Mouse (Mus musculus) testis, adult 2 months (tissue): ENCODE measurements around the gene Tcf3. TPM values are rescaled to one million over a fixed set of nuclear protein-coding genes. Genes with fewer than 3 reads are reported as not detected.

ENCODE experiments used
- H3K27ac ChIP-seq: fragments of 200-500 bp; 2 replicates; pipeline ENCODE4 v1.5.1; 2012; ENCODE audit warnings: low read depth, low read length; ENCODE audit not compliant: control insufficient read depth, insufficient read depth
- H3K27me3 ChIP-seq: fragments of 200-500 bp; 2 replicates; pipeline ENCODE4 v1.6.1; 2012; ENCODE audit warnings: mild to moderate bottlenecking, low read length, moderate library complexity; ENCODE audit not compliant: control insufficient read depth, insufficient read depth
- H3K36me3 ChIP-seq: fragments of 200-500 bp; 2 replicates; pipeline ENCODE4 v1.6.1; 2012; ENCODE audit warnings: mild to moderate bottlenecking, low read length; ENCODE audit not compliant: control insufficient read depth, insufficient read depth
- H3K4me1 ChIP-seq: fragments of 200-500 bp; 2 replicates; pipeline ENCODE4 v1.6.1; 2012; ENCODE audit warnings: low read length; ENCODE audit not compliant: control insufficient read depth, insufficient read depth
- H3K4me3 ChIP-seq: fragments of 200-500 bp; 2 replicates; pipeline ENCODE4 v1.5.1; 2012; ENCODE audit warnings: low read depth, mild to moderate bottlenecking, low read length, moderate library complexity, mixed read lengths; ENCODE audit not compliant: control insufficient read depth
- CTCF ChIP-seq: fragments of 200-500 bp; IDR thresholded peaks from 2 replicates; pipeline ENCODE4 v1.5.1; 2012; ENCODE audit warnings: low read depth, mild to moderate bottlenecking, inconsistent platforms, low read length, moderate library complexity; ENCODE audit not compliant: control insufficient read depth, insufficient read depth, insufficient replicate concordance
- POLR2A ChIP-seq: fragments of 200-500 bp; IDR thresholded peaks from 2 replicates; pipeline ENCODE4 v1.6.1; 2012; ENCODE audit warnings: low read depth, mild to moderate bottlenecking, inconsistent platforms, low read length, moderate library complexity; ENCODE audit not compliant: control insufficient read depth
- polyA plus RNA-seq: library from polyadenylated mRNA; depleted of rRNA; stranded (reverse); fragments of >200 nt; gene quantifications from 2 replicates; pipeline ENCODE4 v1.2.3, GENCODE M21; 2012

The Tcf3 gene
- polyA plus RNA-seq, 1 experiment = 14.9 TPM

DNA sequence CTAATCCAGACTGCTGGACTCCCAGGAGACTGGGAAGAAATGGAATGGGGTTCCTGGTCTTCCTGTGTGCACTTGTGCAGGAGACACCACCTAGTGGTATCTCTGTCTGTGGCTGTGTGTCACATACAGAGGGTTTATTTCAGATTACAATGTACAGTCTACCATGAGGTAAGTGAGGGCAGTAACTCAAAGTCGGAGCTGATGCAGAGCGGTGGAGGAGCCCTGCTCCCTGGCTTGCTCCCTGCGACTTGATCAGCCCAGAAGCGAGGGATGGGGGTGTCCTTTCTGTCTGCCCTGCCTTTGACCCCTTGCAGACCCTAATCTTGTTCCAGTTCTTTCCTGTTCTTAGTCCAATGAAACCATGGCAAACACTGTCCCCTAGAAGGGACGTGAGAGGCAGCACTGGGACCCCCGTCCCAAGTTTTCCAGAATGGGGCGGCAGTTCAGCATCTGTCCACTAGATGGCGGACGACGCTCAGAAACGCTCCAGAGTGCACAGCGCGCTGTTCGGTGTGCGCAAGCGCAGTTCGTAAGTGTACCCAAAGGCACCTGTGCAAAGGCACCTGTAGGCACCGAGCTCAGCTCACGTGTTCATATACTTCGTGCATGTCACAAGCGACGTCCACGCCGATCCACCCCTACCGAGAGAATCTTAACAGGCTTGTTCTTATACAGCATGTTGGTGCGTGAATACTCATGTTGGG lies 12.6 kb upstream of the Tcf3 start:
- H3K27me3 ChIP-seq = no peaks in the 10 kb centered on the region
- H3K4me3 ChIP-seq = peak overlapping the region; percentile 17; the same call in 1 of the 2 replicates
- TF ChIP-seq CTCF (peak; percentile 98), POLR2A (no peak)

DNA sequence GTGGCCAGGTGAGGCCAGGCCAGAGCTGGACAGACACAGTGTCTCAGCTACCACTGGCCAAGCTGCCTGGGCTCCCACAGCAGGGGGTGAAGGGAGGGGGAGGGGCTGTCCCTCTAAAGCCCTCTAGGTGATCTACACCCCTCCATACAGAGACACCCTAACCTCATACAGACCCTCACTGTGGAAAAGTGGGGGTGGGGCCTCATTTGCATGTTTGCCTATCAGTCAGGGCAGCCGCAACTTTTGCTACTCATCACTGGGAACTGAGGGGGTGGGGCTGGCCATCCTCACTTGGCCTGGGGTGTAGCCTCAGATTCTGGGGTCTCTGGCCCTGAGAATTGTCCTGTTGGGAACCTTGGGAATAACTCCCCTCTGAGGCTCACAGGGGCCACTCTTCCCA lies 11.6 kb upstream of the Tcf3 start:
- H3K27me3 ChIP-seq = no peaks in the 10 kb centered on the region
- TF ChIP-seq CTCF (no peak), POLR2A (no peak)
- H3K4me1 ChIP-seq = peaks cover 7% of the 10 kb centered on the region
- H3K4me3 ChIP-seq = no peak overlapping the region
- no peaks in the 10 kb centered on the region for H3K36me3 ChIP-seq
- H3K27ac ChIP-seq = no peak overlapping the region

More for the DNA sequence above, 12.6 kb upstream of the Tcf3 start:
- Histone ChIP-seq H3K27ac (no peak overlapping the region), H3K36me3 (no peaks in the 10 kb centered on the region), H3K4me1 (peaks cover 11% of the 10 kb centered on the region)

DNA sequence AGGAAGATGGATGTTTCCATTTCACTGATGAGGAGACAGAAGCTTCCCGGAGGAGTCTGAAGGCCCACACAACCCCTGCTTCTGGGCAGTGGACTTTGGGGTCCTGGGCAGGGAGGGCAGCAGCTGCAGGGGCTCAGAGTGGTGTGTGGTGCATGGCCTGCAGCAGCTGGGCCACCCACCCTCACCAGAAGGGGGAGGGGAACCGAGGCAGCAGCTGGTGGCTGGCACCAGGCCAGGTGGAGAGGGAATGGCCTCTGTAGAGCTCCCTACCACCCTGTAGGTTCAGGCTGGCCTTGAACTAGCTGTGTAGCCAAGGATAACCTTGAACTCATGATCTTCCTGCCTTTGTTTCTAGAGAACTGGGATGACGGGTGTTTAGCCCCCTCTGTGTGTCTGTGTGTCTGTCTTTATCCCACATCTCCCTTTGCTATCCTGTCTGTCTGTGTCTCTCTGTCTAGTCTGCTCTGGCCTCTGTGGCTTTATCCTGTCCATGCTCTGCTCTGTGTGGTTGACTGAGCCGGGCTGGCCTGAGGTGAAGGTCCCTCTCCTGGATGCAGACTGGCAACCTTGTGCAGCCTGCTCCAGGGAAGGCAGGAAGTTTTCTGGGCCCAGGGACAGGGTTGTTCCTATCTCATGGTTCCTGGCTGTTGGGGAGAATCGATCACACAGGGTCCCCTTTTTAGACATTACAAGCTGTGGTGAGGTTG lies 11.0 kb upstream of the Tcf3 start:
- Histone ChIP-seq H3K4me3 (no peak overlapping the region), H3K4me1 (peaks cover 7% of the 10 kb centered on the region), H3K27me3 (no peaks in the 10 kb centered on the region), H3K36me3 (no peaks in the 10 kb centered on the region), H3K27ac (0 out of 2 replicates have a peak overlapping the region, but pooled peaks have one; percentile 9)
- no peak for TF ChIP-seq POLR2A

DNA sequence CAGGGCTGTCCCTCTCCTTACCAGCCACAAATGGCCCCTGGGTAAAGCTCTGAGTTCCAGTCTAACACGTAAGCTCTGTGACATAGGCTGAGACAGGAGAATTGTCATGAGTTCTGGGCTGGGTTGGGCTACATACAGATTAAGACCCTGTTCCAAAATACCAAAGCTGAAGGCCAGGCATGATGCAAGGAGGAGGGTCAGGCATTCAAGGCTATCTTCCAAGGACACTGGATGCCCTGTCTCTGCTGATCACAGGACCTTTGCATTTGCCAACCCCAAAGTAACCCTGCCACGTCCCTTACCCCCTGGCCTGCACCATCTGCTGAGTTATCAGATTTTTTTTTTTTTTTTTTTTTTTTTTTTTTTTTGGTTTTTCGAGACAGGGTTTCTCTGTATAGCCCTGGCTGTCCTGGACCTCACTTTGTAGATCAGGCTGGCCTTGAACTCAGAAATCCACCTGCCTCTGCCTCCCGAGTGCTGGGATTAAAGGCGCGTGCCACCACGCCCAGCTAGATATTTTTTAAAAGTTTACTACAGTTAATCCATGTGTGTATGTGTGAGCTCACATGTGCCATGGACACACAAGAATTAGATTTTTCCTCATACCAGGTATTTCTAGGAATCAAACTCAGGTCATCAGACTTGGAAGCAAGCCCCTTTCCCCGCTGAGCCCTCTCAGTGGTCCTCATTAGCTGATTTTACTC lies 10.3 kb upstream of the Tcf3 start:
- peaks cover 13% of the 10 kb centered on the region for H3K4me1 ChIP-seq
- no peak overlapping the region for H3K27ac ChIP-seq
- H3K4me3 ChIP-seq = no peak overlapping the region
- TF ChIP-seq CTCF = no peak
- no peak for TF ChIP-seq POLR2A
- no peaks in the 10 kb centered on the region for H3K27me3 ChIP-seq
- no peaks in the 10 kb centered on the region for H3K36me3 ChIP-seq

DNA sequence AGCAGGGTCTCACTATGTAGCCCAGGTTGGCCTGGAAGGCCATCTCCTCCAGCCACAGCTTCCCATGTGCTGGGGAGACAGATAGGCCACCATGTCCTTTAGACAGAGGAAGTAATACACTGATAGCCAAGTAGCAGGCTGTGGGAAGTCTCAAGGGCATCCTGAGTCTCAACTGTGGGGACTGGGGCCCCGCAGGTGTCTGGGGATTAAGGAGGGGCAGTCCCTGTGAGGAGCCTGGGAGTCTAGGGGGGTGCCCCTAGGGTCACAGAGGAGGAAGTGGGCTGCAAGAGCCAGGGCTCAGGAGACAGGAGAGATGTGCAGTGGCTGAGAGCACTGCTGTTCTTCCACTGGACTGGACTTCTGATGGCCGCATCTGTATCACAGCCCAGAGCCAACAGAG lies 9.5 kb upstream of the Tcf3 start:
- H3K36me3 ChIP-seq = no peaks in the 10 kb centered on the region
- H3K27ac ChIP-seq = no peak overlapping the region
- peaks cover 14% of the 10 kb centered on the region for H3K4me1 ChIP-seq
- H3K27me3 ChIP-seq = no peaks in the 10 kb centered on the region
- TF ChIP-seq CTCF = no peak
- no peak for TF ChIP-seq POLR2A
- H3K4me3 ChIP-seq = no peak overlapping the region

DNA sequence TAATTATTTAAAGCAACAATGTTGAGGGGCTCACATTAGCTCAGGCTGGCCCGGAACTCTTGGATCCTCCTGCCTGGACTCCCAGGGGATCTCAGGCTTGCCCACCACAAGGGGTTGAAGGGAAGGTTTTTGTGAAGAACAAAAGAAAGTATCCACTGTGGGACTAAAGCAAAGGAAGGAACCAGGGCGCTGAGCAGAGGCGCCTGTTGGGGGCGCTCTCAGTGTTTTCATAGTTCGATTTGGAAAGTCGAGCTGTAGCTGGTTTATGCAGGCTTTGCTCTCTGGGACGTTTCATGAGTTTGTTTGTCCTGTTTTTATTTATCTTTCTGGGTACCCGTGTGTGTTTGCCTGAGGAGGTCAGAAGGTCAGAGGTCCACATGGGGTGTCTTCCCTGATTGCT lies 8.2 kb upstream of the Tcf3 start:
- TF ChIP-seq POLR2A (no peak), CTCF (no peak)
- H3K27ac ChIP-seq = no peak overlapping the region
- H3K4me1 ChIP-seq = peaks cover 16% of the 10 kb centered on the region
- no peaks in the 10 kb centered on the region for H3K36me3 ChIP-seq
- no peaks in the 10 kb centered on the region for H3K27me3 ChIP-seq
- H3K4me3 ChIP-seq = no peak overlapping the region

DNA sequence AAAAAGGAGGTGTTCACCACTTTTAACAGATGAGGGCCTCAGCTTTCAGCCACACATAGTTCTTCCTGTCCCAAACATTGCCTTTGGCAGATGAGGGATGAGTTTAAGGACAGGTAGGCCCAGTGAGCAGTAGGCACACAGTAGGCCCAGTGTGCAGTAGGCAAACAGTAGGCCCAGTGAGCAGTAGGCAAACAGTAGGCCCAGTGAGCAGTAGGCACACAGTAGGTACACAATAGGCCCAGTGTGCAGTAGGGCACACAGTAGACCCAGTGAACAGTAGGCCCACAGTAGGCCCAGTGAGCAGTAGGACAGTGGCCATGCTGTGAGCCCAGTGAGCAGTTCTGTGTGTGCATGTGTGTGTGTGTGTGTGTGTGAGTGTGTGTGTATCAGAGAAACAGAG lies 6.6 kb upstream of the Tcf3 start:
- Histone ChIP-seq H3K36me3 (no peaks in the 10 kb centered on the region), H3K4me3 (no peak overlapping the region), H3K4me1 (peaks cover 21% of the 10 kb centered on the region), H3K27ac (no peak overlapping the region), H3K27me3 (no peaks in the 10 kb centered on the region)
- TF ChIP-seq POLR2A (no peak), CTCF (no peak)
